Mouse (Mus musculus) hindbrain, embryonic 13.5 days (tissue): ENCODE measurements around the gene Pld5. TPM values are rescaled to one million over a fixed set of nuclear protein-coding genes. Genes with fewer than 3 reads are reported as not detected.
A peak's percentile ranks its signal among the peaks of the same experiment; 100 is the strongest.

ENCODE experiments used
- ATAC-seq: fragments of 200-750 bp; cut with Nextera tagmentation; 2 replicates; pipeline ENCODE4 v1.8.0; 2017; ENCODE audit warnings: moderate TSS enrichment; ENCODE audit not compliant: low FRiP score
- H3K27ac ChIP-seq: fragments of 300-500 bp; sonication (generic); 2 replicates; pipeline ENCODE4 v1.5.1; 2015; ENCODE audit warnings: inconsistent platforms, mild to moderate bottlenecking, moderate library complexity
- H3K27me3 ChIP-seq: fragments of 300-500 bp; sonication (generic); 2 replicates; pipeline ENCODE4 v1.6.1; 2015; ENCODE audit warnings: mild to moderate bottlenecking, inconsistent platforms
- H3K36me3 ChIP-seq: fragments of 300-500 bp; sonication (generic); 2 replicates; pipeline ENCODE4 v1.6.1; 2015; ENCODE audit warnings: mild to moderate bottlenecking, inconsistent platforms
- H3K4me1 ChIP-seq: fragments of 300-500 bp; sonication (generic); replicated peaks from 2 replicates; pipeline ENCODE4 v1.6.1; 2015; ENCODE audit warnings: inconsistent platforms
- H3K4me2 ChIP-seq: fragments of 300-500 bp; sonication (generic); 2 replicates; pipeline ENCODE4 v1.6.1; 2015; ENCODE audit warnings: inconsistent platforms, mild to moderate bottlenecking, moderate library complexity
- H3K4me3 ChIP-seq: fragments of 300-500 bp; sonication (generic); 2 replicates; pipeline ENCODE4 v1.5.1; 2015; ENCODE audit warnings: mild to moderate bottlenecking, inconsistent platforms
- H3K9ac ChIP-seq: fragments of 300-500 bp; sonication (generic); 2 replicates; pipeline ENCODE4 v1.6.1; 2015; ENCODE audit warnings: mild to moderate bottlenecking, inconsistent platforms
- H3K9me3 ChIP-seq: fragments of 300-500 bp; sonication (generic); 2 replicates; pipeline ENCODE4 v1.6.1; 2016; ENCODE audit warnings: inconsistent platforms
- WGBS: fragments of 180-500 bp; shearing (Covaris S2); methylation state at CpG from one replicate; pipeline ENCODE4 v1.1.7; 2015; 5-methylcytosine and 5-hydroxymethylcytosine counted together
- polyA plus RNA-seq: library from polyadenylated mRNA; unstranded; fragments of >200 nt; fragmentation: Nextera tagmentation; extraction: Ambion mirVana; gene quantifications from 2 replicates; pipeline ENCODE4 v1.2.1, GENCODE M21; 2015

Gene Pld5
- polyA plus RNA-seq, 1 experiment from 2014 or later, result 5.9 TPM

- H3K27me3 ChIP-seq, result no peaks in the 10 kb centered on the region
- no peak overlapping the region for H3K9ac ChIP-seq
- no peaks in the 10 kb centered on the region for H3K36me3 ChIP-seq
- H3K9me3 ChIP-seq, result no peaks in the 10 kb centered on the region
- peak overlapping the region; percentile 46; the same call in 1 of the 2 replicates for H3K27ac ChIP-seq
- H3K4me2 ChIP-seq, result no peak overlapping the region
- peak; percentile 81 for ATAC-seq
- H3K4me1 ChIP-seq, result peaks cover 17% of the 10 kb centered on the region
- 37% methylated on average over 1 of the region's 1 CpGs for WGBS
- no peak overlapping the region for H3K4me3 ChIP-seq
These were observed 199.7 kb downstream of the Pld5 start for GRCm38 (mm10) chr1:176075409-176075808.

GRCm38 (mm10) chr1:176074526-176074925, 200.6 kb downstream of the Pld5 start:
- Histone ChIP-seq H3K4me2 (no peak overlapping the region), H3K36me3 (peaks cover under 1% of the 10 kb centered on the region; the same call in 1 of the 2 replicates), H3K27me3 (no peaks in the 10 kb centered on the region), H3K4me1 (peaks cover 17% of the 10 kb centered on the region), H3K9ac (no peak overlapping the region), H3K9me3 (no peaks in the 10 kb centered on the region), H3K27ac (no peak overlapping the region), H3K4me3 (no peak overlapping the region)
- WGBS, result 72% methylated on average over 5 of the region's 5 CpGs
- no peak for ATAC-seq

DNA sequence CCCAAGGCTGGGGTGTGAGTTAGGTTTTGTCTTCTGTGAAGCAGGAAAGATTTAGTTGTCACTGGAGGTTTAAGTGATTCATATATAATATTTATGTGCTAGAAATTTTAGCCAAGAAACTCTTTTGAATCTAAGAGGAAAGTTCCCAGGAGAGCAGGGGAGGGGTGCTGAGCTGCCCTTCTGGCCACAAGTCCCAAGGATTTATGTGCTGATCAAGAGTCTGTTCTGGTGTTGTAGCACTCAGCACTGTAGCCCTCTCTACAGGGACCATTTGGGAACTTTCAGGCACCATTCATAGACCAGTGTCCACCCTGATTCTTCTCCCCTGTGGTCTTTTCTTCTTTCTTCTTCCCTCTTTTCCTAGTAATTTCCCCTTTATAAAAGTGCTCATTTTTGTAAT, 209.8 kb downstream of the Pld5 start:
- ATAC-seq, result no peak
- Histone ChIP-seq H3K4me3 (no peak overlapping the region), H3K27ac (no peak overlapping the region), H3K9me3 (no peaks in the 10 kb centered on the region), H3K27me3 (no peaks in the 10 kb centered on the region), H3K4me1 (no peaks in the 10 kb centered on the region), H3K4me2 (no peak overlapping the region), H3K36me3 (peaks cover 6% of the 10 kb centered on the region; the same call in 1 of the 2 replicates), H3K9ac (no peak overlapping the region)

- Histone ChIP-seq H3K27ac (no peak overlapping the region), H3K36me3 (peaks cover 5% of the 10 kb centered on the region; the same call in 1 of the 2 replicates), H3K4me2 (no peak overlapping the region), H3K4me1 (no peaks in the 10 kb centered on the region), H3K4me3 (no peak overlapping the region), H3K9ac (no peak overlapping the region), H3K27me3 (no peaks in the 10 kb centered on the region), H3K9me3 (no peaks in the 10 kb centered on the region)
- ATAC-seq, result no peak
These were observed 210.6 kb downstream of the Pld5 start for GRCm38 (mm10) chr1:176064471-176064870.

- 52% methylated on average over 1 of the region's 1 CpGs for WGBS
- Histone ChIP-seq H3K27me3 (no peaks in the 10 kb centered on the region), H3K27ac (no peak overlapping the region), H3K4me3 (no peak overlapping the region), H3K9ac (no peak overlapping the region), H3K36me3 (no peaks in the 10 kb centered on the region), H3K4me1 (no peaks in the 10 kb centered on the region), H3K9me3 (no peaks in the 10 kb centered on the region; the same call in 1 of the 2 replicates), H3K4me2 (no peak overlapping the region)
- ATAC-seq, result no peak
These were observed 221.5 kb downstream of the Pld5 start for GRCm38 (mm10) chr1:176053653-176054052.

GRCm38 (mm10) chr1:176046995-176047394, 228.1 kb downstream of the Pld5 start:
- no peak overlapping the region for H3K9ac ChIP-seq
- H3K4me3 ChIP-seq, result no peak overlapping the region
- H3K4me1 ChIP-seq, result no peaks in the 10 kb centered on the region
- H3K36me3 ChIP-seq, result no peaks in the 10 kb centered on the region
- no peaks in the 10 kb centered on the region for H3K27me3 ChIP-seq
- no peak for ATAC-seq
- no peak overlapping the region for H3K27ac ChIP-seq
- no peaks in the 10 kb centered on the region for H3K9me3 ChIP-seq
- no peak overlapping the region for H3K4me2 ChIP-seq
- WGBS, result 72% methylated on average over 5 of the region's 5 CpGs

DNA sequence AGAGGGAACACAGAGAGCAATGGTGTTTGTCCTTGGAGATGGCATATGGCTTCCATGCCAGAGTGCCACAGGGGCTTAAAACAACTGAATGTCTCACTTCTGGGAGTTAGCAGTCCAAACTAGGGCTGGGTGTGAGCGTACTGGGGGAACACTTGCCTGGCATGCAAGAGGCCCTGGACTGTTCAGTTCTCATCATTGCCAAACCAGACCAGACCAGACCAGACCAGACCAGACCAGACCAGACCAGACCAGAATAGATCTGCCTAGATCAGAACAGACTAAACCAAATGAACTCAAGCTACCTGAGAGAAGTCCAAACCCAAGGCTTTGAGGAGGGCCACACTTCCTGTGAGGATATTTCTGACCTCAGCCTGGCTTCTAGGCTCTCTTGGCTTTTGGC, 228.7 kb downstream of the Pld5 start:
- WGBS, result 100% methylated on average over 1 of the region's 1 CpGs
- no peaks in the 10 kb centered on the region for H3K27me3 ChIP-seq
- H3K4me1 ChIP-seq, result no peaks in the 10 kb centered on the region
- no peaks in the 10 kb centered on the region for H3K9me3 ChIP-seq
- no peak overlapping the region for H3K9ac ChIP-seq
- H3K27ac ChIP-seq, result no peak overlapping the region
- ATAC-seq, result peak; percentile 52; the same call in 1 of the 2 replicates
- H3K4me2 ChIP-seq, result no peak overlapping the region
- no peaks in the 10 kb centered on the region for H3K36me3 ChIP-seq
- H3K4me3 ChIP-seq, result no peak overlapping the region

- no peaks in the 10 kb centered on the region for H3K4me1 ChIP-seq
- no peak overlapping the region for H3K4me3 ChIP-seq
- no peak for ATAC-seq
- no peak overlapping the region for H3K27ac ChIP-seq
- H3K27me3 ChIP-seq, result no peaks in the 10 kb centered on the region
- no peak overlapping the region for H3K4me2 ChIP-seq
- H3K36me3 ChIP-seq, result no peaks in the 10 kb centered on the region
- no peaks in the 10 kb centered on the region for H3K9me3 ChIP-seq
- no peak overlapping the region for H3K9ac ChIP-seq
- 87% methylated on average over 4 of the region's 4 CpGs for WGBS
These were observed 232.1 kb downstream of the Pld5 start for GRCm38 (mm10) chr1:176043056-176043455.

DNA sequence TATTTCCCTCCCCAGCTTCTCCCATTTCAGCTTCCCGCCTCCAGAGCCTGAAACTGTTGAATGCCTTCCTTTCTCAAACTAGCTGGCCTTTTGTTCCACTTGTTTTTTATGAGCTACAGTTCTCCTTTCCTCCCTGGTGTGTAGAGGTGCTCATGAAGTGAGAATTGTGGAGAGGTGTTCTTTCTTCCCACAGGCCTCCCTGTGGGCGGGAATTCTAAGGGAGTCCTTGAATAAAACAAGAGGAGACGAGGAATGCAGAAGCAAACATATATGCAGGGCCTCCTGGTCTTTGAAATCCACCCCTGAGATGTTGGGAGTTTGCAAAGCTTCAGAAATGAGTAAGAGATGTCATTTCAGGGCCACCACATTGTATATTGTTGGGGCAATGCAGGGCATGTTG, 235.2 kb downstream of the Pld5 start:
- no peaks in the 10 kb centered on the region for H3K27me3 ChIP-seq
- no peak overlapping the region for H3K9ac ChIP-seq
- 52% methylated on average over 3 of the region's 3 CpGs for WGBS
- no peaks in the 10 kb centered on the region for H3K4me1 ChIP-seq
- no peaks in the 10 kb centered on the region for H3K9me3 ChIP-seq
- no peak for ATAC-seq
- no peaks in the 10 kb centered on the region for H3K36me3 ChIP-seq
- no peak overlapping the region for H3K4me3 ChIP-seq
- H3K27ac ChIP-seq, result no peak overlapping the region
- H3K4me2 ChIP-seq, result no peak overlapping the region

DNA sequence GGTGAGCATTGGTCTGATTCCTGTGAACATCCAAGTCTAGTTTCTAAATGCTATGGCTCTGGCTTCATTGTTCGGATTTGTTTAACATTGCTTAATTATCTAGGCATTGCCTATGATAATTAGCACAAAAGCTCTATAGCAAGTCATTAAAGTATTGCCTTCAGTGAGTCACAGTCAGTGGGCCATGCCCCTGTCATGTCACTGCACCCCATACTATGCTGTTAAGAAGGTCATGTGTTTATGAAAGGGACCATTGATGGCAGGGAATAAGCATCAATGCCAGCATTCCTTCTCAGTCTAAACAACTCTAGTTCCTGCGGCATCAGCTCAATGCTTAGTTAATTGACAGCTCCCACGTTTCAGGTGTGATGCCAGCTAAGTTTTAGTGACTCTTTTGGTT, 239.1 kb downstream of the Pld5 start:
- 74% methylated on average over 3 of the region's 3 CpGs for WGBS
- Histone ChIP-seq H3K9ac (no peak overlapping the region), H3K4me3 (no peak overlapping the region), H3K4me1 (no peaks in the 10 kb centered on the region), H3K4me2 (no peak overlapping the region), H3K27ac (no peak overlapping the region), H3K36me3 (no peaks in the 10 kb centered on the region), H3K27me3 (no peaks in the 10 kb centered on the region), H3K9me3 (no peaks in the 10 kb centered on the region)
- ATAC-seq, result no peak

GRCm38 (mm10) chr1:176034699-176035098, 240.4 kb downstream of the Pld5 start:
- ATAC-seq, result no peak
- H3K9me3 ChIP-seq, result no peaks in the 10 kb centered on the region
- H3K27ac ChIP-seq, result no peak overlapping the region
- no peak overlapping the region for H3K4me3 ChIP-seq
- no peaks in the 10 kb centered on the region for H3K4me1 ChIP-seq
- no peak overlapping the region for H3K4me2 ChIP-seq
- no peak overlapping the region for H3K9ac ChIP-seq
- no peaks in the 10 kb centered on the region for H3K36me3 ChIP-seq
- 87% methylated on average over 6 of the region's 6 CpGs for WGBS
- no peaks in the 10 kb centered on the region for H3K27me3 ChIP-seq

DNA sequence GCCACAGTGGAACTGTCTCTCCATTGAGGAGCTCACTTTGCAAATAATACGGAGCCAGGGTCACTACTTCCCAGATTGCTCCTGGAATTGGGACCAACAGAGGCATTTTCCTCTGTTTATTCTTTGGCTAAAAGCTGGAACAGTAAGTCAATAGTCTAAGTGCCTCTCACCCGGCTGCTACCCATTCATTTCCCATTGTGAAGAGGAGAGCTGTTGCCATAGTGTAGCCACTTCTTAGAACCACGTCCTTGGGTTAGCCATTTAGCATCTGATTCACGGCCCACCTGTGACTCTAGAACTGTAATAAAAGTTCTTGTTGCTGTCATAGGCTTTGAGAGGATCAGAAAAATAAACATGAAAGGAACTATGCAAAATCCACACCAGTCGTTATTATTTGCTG, 241.4 kb downstream of the Pld5 start:
- no peaks in the 10 kb centered on the region for H3K9me3 ChIP-seq
- 71% methylated on average over 5 of the region's 5 CpGs for WGBS
- no peak overlapping the region for H3K27ac ChIP-seq
- H3K4me3 ChIP-seq, result no peak overlapping the region
- no peaks in the 10 kb centered on the region for H3K36me3 ChIP-seq
- H3K27me3 ChIP-seq, result no peaks in the 10 kb centered on the region
- no peak overlapping the region for H3K4me2 ChIP-seq
- H3K4me1 ChIP-seq, result no peaks in the 10 kb centered on the region
- no peak overlapping the region for H3K9ac ChIP-seq
- no peak for ATAC-seq

DNA sequence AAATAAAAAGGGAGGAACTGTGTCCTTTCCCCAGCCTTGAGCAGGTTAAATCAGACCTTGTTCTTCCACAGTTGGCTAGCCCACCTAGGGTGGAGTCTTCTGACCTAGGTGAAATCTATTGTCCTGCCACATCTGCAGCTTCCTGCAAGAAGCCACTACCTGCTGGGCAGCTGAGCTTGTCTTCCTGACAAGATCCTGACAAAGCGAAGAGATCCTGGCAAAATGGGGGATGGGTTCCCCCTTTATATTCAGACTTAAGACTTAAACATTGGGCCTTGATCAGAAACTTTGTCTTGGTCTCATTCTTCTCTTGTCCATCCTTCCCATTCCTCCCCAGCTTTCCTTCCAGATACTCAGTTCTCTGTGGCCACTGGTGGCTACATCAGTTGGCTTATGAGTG, 246.0 kb downstream of the Pld5 start:
- H3K4me1 ChIP-seq, result no peaks in the 10 kb centered on the region
- H3K9ac ChIP-seq, result no peak overlapping the region
- no peak overlapping the region for H3K4me2 ChIP-seq
- H3K27ac ChIP-seq, result no peak overlapping the region
- WGBS, result 87% methylated on average over 1 of the region's 1 CpGs
- H3K36me3 ChIP-seq, result no peaks in the 10 kb centered on the region
- H3K27me3 ChIP-seq, result no peaks in the 10 kb centered on the region
- H3K9me3 ChIP-seq, result no peaks in the 10 kb centered on the region
- no peak for ATAC-seq
- H3K4me3 ChIP-seq, result no peak overlapping the region

DNA sequence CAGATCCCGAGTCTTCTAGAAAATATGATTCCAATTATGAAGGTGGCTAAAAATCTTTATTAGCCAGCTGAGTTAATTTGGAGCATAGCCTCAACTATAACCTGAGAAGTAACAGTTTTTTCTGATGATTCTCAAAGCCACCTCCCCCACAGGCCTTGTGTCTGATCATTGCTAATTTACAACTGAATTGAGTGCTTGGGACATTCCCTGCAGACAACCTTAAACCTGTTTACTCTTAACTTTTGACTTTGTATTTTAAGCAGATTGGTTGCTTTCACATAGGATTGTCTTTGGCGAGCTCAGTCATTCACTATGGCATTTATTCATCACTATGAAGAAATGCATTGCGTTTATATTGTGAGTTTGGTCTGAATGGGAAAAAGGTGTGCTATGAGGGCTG, 246.7 kb downstream of the Pld5 start:
- Histone ChIP-seq H3K36me3 (no peaks in the 10 kb centered on the region), H3K4me1 (no peaks in the 10 kb centered on the region), H3K9me3 (no peaks in the 10 kb centered on the region), H3K27ac (no peak overlapping the region), H3K4me2 (no peak overlapping the region), H3K9ac (no peak overlapping the region), H3K27me3 (no peaks in the 10 kb centered on the region), H3K4me3 (no peak overlapping the region)
- WGBS, result 69% methylated on average over 3 of the region's 3 CpGs
- no peak for ATAC-seq
